ENCODE assay signal across 10 mouse cellular contexts in genomic region chr4:43633296-43633695, GRCm38 (mm10). TPM values are rescaled to one million over a fixed set of nuclear protein-coding genes. Genes with fewer than 3 reads are reported as not detected.
DNase-seq lines count a peak whose midpoint lies in the region; ATAC-seq lines count a peak whose summit lies in the region.
"Had no signal": no experiment of that assay in that cellular context is flagged by ENCODE, and none has a peak within 500 bp of the region (broad histone marks: within the 10 kb centered on the region; RNA-seq: fewer than 3 reads in every experiment).

No protein-coding gene starts in this region.

- 74% methylated on average over 8 of the region's 8 CpGs for WGBS in kidney, embryonic 15.5 days
- WGBS in kidney, embryonic 14.5 days, result 78% methylated on average over 8 of the region's 8 CpGs
- 66% methylated on average over 8 of the region's 8 CpGs for WGBS in embryonic facial prominence, embryonic 13.5 days
- 85% methylated on average over 8 of the region's 8 CpGs for WGBS in forebrain, embryonic 16.5 days
- WGBS in midbrain, embryonic 14.5 days, result 75% methylated on average over 8 of the region's 8 CpGs

- H3K27me3 ChIP-seq in kidney, embryonic 15.5 days, result peaks cover 17% of the 10 kb centered on the region; the same call in 1 of the 2 replicates
- no peaks in the 10 kb centered on the region for H3K27me3 ChIP-seq in kidney, embryonic 14.5 days (ENCODE audit: control insufficient read depth, insufficient read depth, low read length)
- peaks cover 7% of the 10 kb centered on the region; the same call in 1 of the 2 replicates for H3K27me3 ChIP-seq in embryonic facial prominence, embryonic 13.5 days
- no peaks in the 10 kb centered on the region for H3K27me3 ChIP-seq in forebrain, embryonic 16.5 days (replicated peaks; ENCODE audit: control insufficient read depth, insufficient read depth, low read length)
- H3K27me3 ChIP-seq in midbrain, embryonic 14.5 days (ENCODE audit: control insufficient read depth, insufficient read depth, low read length), result no peaks in the 10 kb centered on the region

- no peaks in the 10 kb centered on the region for H3K36me3 ChIP-seq in kidney, embryonic 15.5 days
- H3K36me3 ChIP-seq in kidney, embryonic 14.5 days (ENCODE audit: control insufficient read depth, insufficient read depth, low read length), result no peaks in the 10 kb centered on the region
- H3K36me3 ChIP-seq in embryonic facial prominence, embryonic 13.5 days, result no peaks in the 10 kb centered on the region
- H3K36me3 ChIP-seq in forebrain, embryonic 16.5 days (ENCODE audit: control insufficient read depth, insufficient read depth), result no peaks in the 10 kb centered on the region
- H3K36me3 ChIP-seq in midbrain, embryonic 14.5 days (ENCODE audit: control insufficient read depth, insufficient read depth, low read length), result no peaks in the 10 kb centered on the region
- H3K36me3 ChIP-seq: liver, embryonic 15.5 days had no signal

- H3K9ac ChIP-seq in kidney, embryonic 15.5 days, result no peak overlapping the region
- no peak overlapping the region for H3K9ac ChIP-seq in kidney, embryonic 14.5 days (ENCODE audit: low read depth, low read length)
- H3K9ac ChIP-seq in embryonic facial prominence, embryonic 13.5 days, result 0 out of 2 replicates have a peak overlapping the region, but pooled peaks have one; percentile 96
- H3K9ac ChIP-seq in forebrain, embryonic 16.5 days (replicated peaks; ENCODE audit: low read depth, low read length), result no peak overlapping the region
- peak overlapping the region; percentile 95; the same call in 1 of the 2 replicates for H3K9ac ChIP-seq in midbrain, embryonic 14.5 days (replicated peaks; ENCODE audit: low read length)
- H3K9ac ChIP-seq: liver, embryonic 15.5 days had no signal

- H3K4me1 ChIP-seq in kidney, embryonic 15.5 days, result peaks cover 31% of the 10 kb centered on the region
- H3K4me1 ChIP-seq in kidney, embryonic 14.5 days (ENCODE audit: control insufficient read depth, insufficient read depth, low read length), result peaks cover 15% of the 10 kb centered on the region
- H3K4me1 ChIP-seq in embryonic facial prominence, embryonic 13.5 days, result peaks cover 48% of the 10 kb centered on the region
- H3K4me1 ChIP-seq in forebrain, embryonic 16.5 days (replicated peaks; ENCODE audit: control insufficient read depth, insufficient read depth, low read length), result peaks cover 29% of the 10 kb centered on the region
- H3K4me1 ChIP-seq in midbrain, embryonic 14.5 days (ENCODE audit: control insufficient read depth, insufficient read depth, low read length), result peaks cover 28% of the 10 kb centered on the region

- H3K27ac ChIP-seq in kidney, embryonic 15.5 days, result no peak overlapping the region
- H3K27ac ChIP-seq in kidney, embryonic 14.5 days (ENCODE audit: low read depth, low read length), result no peak overlapping the region
- no peak overlapping the region for H3K27ac ChIP-seq in embryonic facial prominence, embryonic 13.5 days
- no peak overlapping the region for H3K27ac ChIP-seq in forebrain, embryonic 16.5 days (ENCODE audit: low read length)
- H3K27ac ChIP-seq in midbrain, embryonic 14.5 days (replicated peaks; ENCODE audit: low read depth, low read length), result no peak overlapping the region
- H3K27ac ChIP-seq: heart, adult 2 months; liver, embryonic 15.5 days had no signal

- DNase-seq in midbrain, embryonic 14.5 days, result no peak
- DNase-seq in left cerebral cortex, adult 11 months (ENCODE audit: low spot score), result no peak
- no peak for DNase-seq in ovary, postnatal 36 days (ENCODE audit: low spot score)
- DNase-seq in frontal cortex, postnatal 25 days (ENCODE audit: low spot score in 2 of 2), result no peak

- no peaks in the 10 kb centered on the region for H3K9me3 ChIP-seq in kidney, embryonic 15.5 days (replicated peaks)
- H3K9me3 ChIP-seq in kidney, embryonic 14.5 days (ENCODE audit: control insufficient read depth, low read length), result no peaks in the 10 kb centered on the region
- H3K9me3 ChIP-seq in embryonic facial prominence, embryonic 13.5 days, result no peaks in the 10 kb centered on the region
- H3K9me3 ChIP-seq in forebrain, embryonic 16.5 days (ENCODE audit: control insufficient read depth, low read length), result no peaks in the 10 kb centered on the region
- H3K9me3 ChIP-seq in midbrain, embryonic 14.5 days (ENCODE audit: control insufficient read depth, low read length), result no peaks in the 10 kb centered on the region
- H3K9me3 ChIP-seq: liver, embryonic 15.5 days had no signal

- H3K4me2 ChIP-seq in kidney, embryonic 15.5 days, result 0 out of 2 replicates have a peak overlapping the region, but pooled peaks have one; percentile 96
- H3K4me2 ChIP-seq in kidney, embryonic 14.5 days (replicated peaks; ENCODE audit: low read depth, low read length), result no peak overlapping the region
- peak overlapping the region; percentile 83 for H3K4me2 ChIP-seq in embryonic facial prominence, embryonic 13.5 days
- 0 out of 2 replicates have a peak overlapping the region, but pooled peaks have one; percentile 0 for H3K4me2 ChIP-seq in forebrain, embryonic 16.5 days (ENCODE audit: low read length)
- peak overlapping the region; percentile 88 for H3K4me2 ChIP-seq in midbrain, embryonic 14.5 days (ENCODE audit: low read length)
- H3K4me2 ChIP-seq: liver, embryonic 15.5 days had no signal

- ATAC-seq in kidney, embryonic 15.5 days (replicated peaks; ENCODE audit: low FRiP score), result no peak
- no peak for ATAC-seq in kidney, embryonic 14.5 days (ENCODE audit: low FRiP score, low TSS enrichment)
- 0 out of 2 replicates have a peak, but pooled peaks have one; percentile 17 for ATAC-seq in embryonic facial prominence, embryonic 13.5 days (ENCODE audit: insufficient number of reproducible peaks, insufficient read depth, low FRiP score, low TSS enrichment, low read depth)
- no peak for ATAC-seq in forebrain, embryonic 16.5 days
- ATAC-seq in midbrain, embryonic 14.5 days (ENCODE audit: low FRiP score, low TSS enrichment), result no peak

- H3K4me3 ChIP-seq in kidney, embryonic 15.5 days (replicated peaks), result no peak overlapping the region
- no peak overlapping the region for H3K4me3 ChIP-seq in kidney, embryonic 14.5 days (ENCODE audit: low read length)
- 0 out of 2 replicates have a peak overlapping the region, but pooled peaks have one; percentile 73 for H3K4me3 ChIP-seq in embryonic facial prominence, embryonic 13.5 days
- H3K4me3 ChIP-seq in forebrain, embryonic 16.5 days (replicated peaks; ENCODE audit: low read length), result no peak overlapping the region
- no peak overlapping the region for H3K4me3 ChIP-seq in midbrain, embryonic 14.5 days (replicated peaks; ENCODE audit: low read depth, low read length)
- H3K4me3 ChIP-seq: heart, adult 2 months; liver, embryonic 15.5 days had no signal

RNA-seq across cellular contexts. Expression of gene Npr2, which starts 1.6 kb away (rescaled TPM):
- polyA plus RNA-seq in kidney, embryonic 15.5 days (2015; fragmentation: Nextera tagmentation; extraction: Ambion mirVana), result 8.0 and 10.2 TPM in 2 replicates
- polyA plus RNA-seq in kidney, embryonic 14.5 days (2014; fragmentation: Nextera tagmentation; extraction: Ambion mirVana), result 6.0 and 11.1 TPM in 2 replicates
- 18.2 and 19.1 TPM in 2 replicates for polyA plus RNA-seq in embryonic facial prominence, embryonic 13.5 days (2015; fragmentation: Nextera tagmentation; extraction: Ambion mirVana)
- 13.3 and 15.0 TPM in 2 replicates for polyA plus RNA-seq in forebrain, embryonic 16.5 days (2015; fragmentation: Nextera tagmentation; extraction: Ambion mirVana)
- polyA plus RNA-seq in midbrain, embryonic 14.5 days (2014; fragmentation: Nextera tagmentation; extraction: Ambion mirVana), result 15.1 and 16.2 TPM in 2 replicates

RNA-seq across cellular contexts. Expression of gene Spag8, which starts 20.1 kb away (rescaled TPM):
- polyA plus RNA-seq in kidney, embryonic 15.5 days (2015; fragmentation: Nextera tagmentation; extraction: Ambion mirVana), result 1.4 and 1.7 TPM in 2 replicates
- 0.93 and 1.3 TPM in 2 replicates for polyA plus RNA-seq in kidney, embryonic 14.5 days (2014; fragmentation: Nextera tagmentation; extraction: Ambion mirVana)
- polyA plus RNA-seq in embryonic facial prominence, embryonic 13.5 days (2015; fragmentation: Nextera tagmentation; extraction: Ambion mirVana), result 1.1 and 1.8 TPM in 2 replicates
- 5.2 and 5.8 TPM in 2 replicates for polyA plus RNA-seq in forebrain, embryonic 16.5 days (2015; fragmentation: Nextera tagmentation; extraction: Ambion mirVana)
- 5.1 and 5.8 TPM in 2 replicates for polyA plus RNA-seq in midbrain, embryonic 14.5 days (2014; fragmentation: Nextera tagmentation; extraction: Ambion mirVana)
- polyA plus RNA-seq: liver, embryonic 15.5 days had no signal

RNA-seq across cellular contexts. Expression of gene Hint2, which starts 23.0 kb away (rescaled TPM):
- polyA plus RNA-seq in kidney, embryonic 15.5 days (2015; fragmentation: Nextera tagmentation; extraction: Ambion mirVana), result 115 and 129 TPM in 2 replicates
- 107 and 136 TPM in 2 replicates for polyA plus RNA-seq in kidney, embryonic 14.5 days (2014; fragmentation: Nextera tagmentation; extraction: Ambion mirVana)
- polyA plus RNA-seq in embryonic facial prominence, embryonic 13.5 days (2015; fragmentation: Nextera tagmentation; extraction: Ambion mirVana), result 74.2 and 92.1 TPM in 2 replicates
- 61.1 and 66.3 TPM in 2 replicates for polyA plus RNA-seq in forebrain, embryonic 16.5 days (2015; fragmentation: Nextera tagmentation; extraction: Ambion mirVana)
- 68.8 and 81.3 TPM in 2 replicates for polyA plus RNA-seq in midbrain, embryonic 14.5 days (2014; fragmentation: Nextera tagmentation; extraction: Ambion mirVana)

RNA-seq across cellular contexts. Expression of gene Tmem8b, which starts 35.5 kb away (rescaled TPM):
- 2.7 and 3.6 TPM in 2 replicates for polyA plus RNA-seq in kidney, embryonic 15.5 days (2015; fragmentation: Nextera tagmentation; extraction: Ambion mirVana)
- 2.6 and 3.2 TPM in 2 replicates for polyA plus RNA-seq in kidney, embryonic 14.5 days (2014; fragmentation: Nextera tagmentation; extraction: Ambion mirVana)
- 7.2 and 8.4 TPM in 2 replicates for polyA plus RNA-seq in embryonic facial prominence, embryonic 13.5 days (2015; fragmentation: Nextera tagmentation; extraction: Ambion mirVana)
- polyA plus RNA-seq in forebrain, embryonic 16.5 days (2015; fragmentation: Nextera tagmentation; extraction: Ambion mirVana), result 14.6 and 15.5 TPM in 2 replicates
- polyA plus RNA-seq in midbrain, embryonic 14.5 days (2014; fragmentation: Nextera tagmentation; extraction: Ambion mirVana), result 11.2 and 13.3 TPM in 2 replicates

RNA-seq across cellular contexts. Expression of gene Fam221b, which starts 35.6 kb away (rescaled TPM):
- polyA plus RNA-seq in kidney, embryonic 15.5 days (2015; fragmentation: Nextera tagmentation; extraction: Ambion mirVana), result 2.7 and 3.3 TPM in 2 replicates
- polyA plus RNA-seq in kidney, embryonic 14.5 days (2014; fragmentation: Nextera tagmentation; extraction: Ambion mirVana), result 2.6 and 3.7 TPM in 2 replicates
- polyA plus RNA-seq in embryonic facial prominence, embryonic 13.5 days (2015; fragmentation: Nextera tagmentation; extraction: Ambion mirVana), result 3.4 and 4.2 TPM in 2 replicates
- 1.3 and 1.5 TPM in 2 replicates for polyA plus RNA-seq in forebrain, embryonic 16.5 days (2015; fragmentation: Nextera tagmentation; extraction: Ambion mirVana)
- polyA plus RNA-seq in midbrain, embryonic 14.5 days (2014; fragmentation: Nextera tagmentation; extraction: Ambion mirVana), result 2.7 and 2.9 TPM in 2 replicates

Comparison
In these comparisons a context has a peak if more than half of its experiments do, and no peak if none do; other contexts are left out.
1. H3K9ac ChIP-seq: peak in embryonic facial prominence, embryonic 13.5 days (single experiment) and midbrain, embryonic 14.5 days (single experiment); none in kidney, embryonic 15.5 days (single experiment), kidney, embryonic 14.5 days (single experiment) and forebrain, embryonic 16.5 days (single experiment).